Mouse (Mus musculus): Measurements from ENCODE around the gene AL731706.1. TPM values are rescaled to one million over a fixed set of nuclear protein-coding genes. Genes with fewer than 3 reads are reported as not detected.

The AL731706.1 gene
- polyA plus RNA-seq (2012; ENCODE audit: low replicate concordance), result 1.4 TPM in 1 of 2 replicates, not detected in the other

DNA sequence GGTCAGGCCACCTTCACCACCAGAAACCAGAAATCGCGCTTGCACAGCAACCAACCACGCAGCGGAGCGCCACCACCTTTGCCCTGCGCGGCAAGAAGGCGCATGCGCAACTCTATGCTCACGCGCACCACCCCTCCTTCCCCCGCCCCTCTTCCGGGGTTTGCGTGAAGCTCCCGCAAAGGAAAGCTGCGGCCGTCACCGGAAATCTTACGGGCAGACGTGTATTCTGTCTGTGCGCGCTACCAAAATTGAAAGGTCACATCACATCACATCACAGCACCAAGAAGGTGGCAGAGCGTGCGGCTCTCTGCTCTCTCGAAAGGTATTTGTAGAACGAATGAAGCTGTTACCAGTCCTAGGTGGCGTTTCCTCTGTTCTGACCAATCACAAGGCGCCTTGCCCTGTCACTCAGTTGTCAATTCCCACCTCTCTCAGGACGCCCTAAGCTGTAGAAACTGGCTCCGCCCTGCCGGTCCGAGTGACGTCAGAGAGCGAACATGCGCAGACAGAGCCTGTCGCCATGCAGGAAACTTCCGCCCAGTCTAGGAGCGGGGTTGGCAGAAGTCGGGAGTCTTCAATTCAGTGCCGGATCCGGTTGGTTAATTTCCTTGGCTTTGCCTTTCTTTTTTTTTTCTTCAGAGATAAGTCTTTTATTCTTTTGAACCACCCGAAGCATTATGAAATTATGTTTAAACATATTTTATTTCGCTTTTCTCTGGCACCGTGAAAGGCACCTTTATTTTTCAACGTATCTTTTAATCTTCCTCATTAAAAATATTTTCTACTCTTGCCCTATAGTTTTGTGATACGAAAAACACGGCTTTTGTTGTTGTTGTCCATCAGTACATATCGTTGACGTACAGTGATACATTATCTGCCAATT is at the start of gene AL731706.1, which contains the start of the genes Slx4ip and Mkks:
Gene AL731706.1 (minus strand): TSS at position 322 of the 883 bp plus-strand sequence.
Gene Slx4ip (plus strand): TSS at position 151 of the 883 bp plus-strand sequence.
Gene Mkks (minus strand): TSS at position 322 of the 883 bp plus-strand sequence.

GRCm38 (mm10) chr2:136885579-136885978 is 5.6 kb downstream of the AL731706.1 start, which contains the start of gene AL731706.2:
Gene AL731706.2 (minus strand): TSS chr2:136885679.

Other genes starting within 250 kb of the AL731706.1 start
- not detected in 2 replicates for gene Snap25, start 177.9 kb downstream of the AL731706.1 start, polyA plus RNA-seq (2012; ENCODE audit: low replicate concordance)
- gene AL731706.2, start 5.7 kb downstream of the AL731706.1 start, polyA plus RNA-seq (2012; ENCODE audit: low replicate concordance), result not detected in 2 replicates
- gene Slx4ip, start 171 bp downstream of the AL731706.1 start, polyA plus RNA-seq (2012; ENCODE audit: low replicate concordance), result 0.80 TPM in 2 replicates
- 0.23 and 0.31 TPM in 2 replicates for gene Mkks, start within 50 bp of the AL731706.1 start, polyA plus RNA-seq (2012; ENCODE audit: low replicate concordance)
- gene Jag1, start 225.3 kb upstream of the AL731706.1 start, polyA plus RNA-seq (2012; ENCODE audit: low replicate concordance), result 0.58 and 1.3 TPM in 2 replicates